Mouse (Mus musculus) bone marrow macrophage, adult 2 months (primary cell): ENCODE data around the gene Hddc3.

Experiments
- CTCF ChIP-seq: IDR thresholded peaks from 2 replicates; pipeline ENCODE4 v1.5.1; 2012; ENCODE audit warnings: low read depth, mild to moderate bottlenecking, low read length, moderate library complexity
- POLR2A ChIP-seq: IDR thresholded peaks from 2 replicates; pipeline ENCODE4 v1.6.1; 2012; ENCODE audit warnings: mild to moderate bottlenecking, low read depth, low read length, borderline replicate concordance

GRCm38 (mm10) chr7:80330278-80330677 is 12.6 kb upstream of the Hddc3 start:
- TF ChIP-seq CTCF (no peak), POLR2A (no peak)
